Mouse (Mus musculus): ENCODE measurements around the gene Gm9958. TPM values are rescaled to one million over a fixed set of nuclear protein-coding genes. Genes with fewer than 3 reads are reported as not detected.
A peak's percentile ranks its signal among the peaks of the same experiment; 100 is the strongest.

The Gm9958 gene
- polyA plus RNA-seq, 1 experiment = 1.6 TPM

DNA sequence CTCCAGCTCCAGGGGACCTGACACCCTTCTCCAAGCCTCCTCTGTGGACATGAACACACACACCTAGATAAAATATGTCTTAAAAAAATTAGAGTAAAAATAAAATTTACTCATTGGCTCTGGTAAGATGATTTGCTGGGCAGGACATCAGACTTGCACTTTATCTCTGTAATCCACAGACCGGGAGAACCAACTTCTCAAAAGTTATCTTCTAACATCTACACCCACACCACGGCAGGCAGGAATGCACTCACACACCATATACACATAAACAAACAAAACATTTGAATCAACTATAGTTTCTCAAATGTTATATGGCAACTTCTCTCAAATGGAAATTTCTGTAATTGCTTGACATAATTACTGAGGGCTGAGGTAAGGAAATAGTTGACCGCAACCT lies 20.1 kb upstream of the Gm9958 start:
- Histone ChIP-seq H3K27ac (ENCODE audit: control insufficient read depth, insufficient read depth, low read depth, low read length) (no peak overlapping the region), H3K4me1 (ENCODE audit: control insufficient read depth, insufficient read depth, low read length) (no peaks in the 10 kb centered on the region), H3K36me3 (ENCODE audit: control insufficient read depth, insufficient read depth, low read length) (no peaks in the 10 kb centered on the region), H3K27me3 (ENCODE audit: control insufficient read depth, insufficient read depth, low read length) (no peaks in the 10 kb centered on the region), H3K4me3 (ENCODE audit: control insufficient read depth, low read depth, low read length) (no peak overlapping the region)
- no peak for TF ChIP-seq CTCF (IDR thresholded peaks at IDR 0.05; ENCODE audit: control insufficient read depth, insufficient read depth, insufficient replicate concordance, low read depth, low read length)
- TF ChIP-seq POLR2A (IDR thresholded peaks at IDR 0.05; ENCODE audit: control insufficient read depth, low read depth, low read length) = no peak

DNA sequence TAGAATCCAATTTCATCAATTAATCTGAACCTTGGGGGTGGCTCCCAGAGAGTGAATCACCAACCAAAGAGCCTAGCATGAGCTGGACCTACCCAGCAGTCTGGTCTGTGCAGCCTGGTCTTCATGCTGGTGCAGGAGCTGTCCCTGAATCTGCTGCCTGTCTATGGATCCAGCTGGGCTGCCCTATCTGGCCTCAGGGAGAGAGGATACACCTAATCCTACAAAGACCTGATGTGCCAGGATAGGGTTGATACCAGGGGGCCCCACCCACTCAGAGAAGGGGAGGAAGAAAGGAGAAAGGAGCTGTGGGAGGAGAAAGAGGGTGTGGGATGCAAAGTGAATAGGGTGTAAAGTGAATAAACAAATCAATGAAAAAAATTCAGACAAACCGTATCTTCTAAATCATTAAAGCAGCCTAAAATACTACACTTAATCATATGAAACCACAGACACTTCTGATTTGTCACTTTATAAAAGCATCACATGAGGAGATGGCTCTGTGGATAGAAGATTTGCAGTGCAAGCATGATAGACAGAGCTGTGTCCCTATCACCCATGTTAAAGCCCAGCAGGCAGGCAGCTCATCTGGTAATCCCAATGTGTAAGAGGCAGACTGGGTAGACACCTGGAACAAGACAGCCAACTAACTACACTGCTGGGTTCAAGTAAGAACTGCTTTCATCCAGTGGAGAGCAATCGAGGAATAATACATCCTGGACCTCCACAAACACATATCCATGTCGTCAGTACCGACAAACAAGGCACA lies 13.3 kb upstream of the Gm9958 start:
- no peak for TF ChIP-seq CTCF (IDR thresholded peaks at IDR 0.05; ENCODE audit: control insufficient read depth, insufficient read depth, insufficient replicate concordance, low read depth, low read length)
- TF ChIP-seq POLR2A (IDR thresholded peaks at IDR 0.05; ENCODE audit: control insufficient read depth, low read depth, low read length) = no peak
- Histone ChIP-seq H3K4me3 (ENCODE audit: control insufficient read depth, low read depth, low read length) (no peak overlapping the region), H3K27me3 (ENCODE audit: control insufficient read depth, insufficient read depth, low read length) (no peaks in the 10 kb centered on the region), H3K36me3 (ENCODE audit: control insufficient read depth, insufficient read depth, low read length) (no peaks in the 10 kb centered on the region), H3K27ac (ENCODE audit: control insufficient read depth, insufficient read depth, low read depth, low read length) (no peak overlapping the region), H3K4me1 (ENCODE audit: control insufficient read depth, insufficient read depth, low read length) (no peaks in the 10 kb centered on the region)

DNA sequence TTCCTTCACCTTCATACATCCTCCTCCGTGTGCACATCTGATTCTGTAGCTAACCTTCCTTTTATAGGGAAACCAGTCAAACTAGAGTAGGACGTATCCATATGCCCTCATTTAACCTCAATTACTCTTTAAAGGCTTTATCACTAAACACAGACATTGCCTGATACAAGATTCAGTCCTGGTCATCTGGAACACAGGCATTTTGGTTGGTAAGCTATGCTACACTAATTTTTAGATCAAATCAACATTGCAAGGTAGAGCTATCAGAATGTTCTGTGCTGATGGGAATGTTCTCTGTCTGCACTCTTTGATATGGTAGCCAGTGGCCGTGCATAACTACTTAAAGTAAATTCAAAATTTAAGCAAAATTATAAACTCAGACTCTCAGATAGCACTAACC lies 11.2 kb upstream of the Gm9958 start:
- no peaks in the 10 kb centered on the region for H3K4me1 ChIP-seq (ENCODE audit: control insufficient read depth, insufficient read depth, low read length)
- no peak overlapping the region for H3K4me3 ChIP-seq (ENCODE audit: control insufficient read depth, low read depth, low read length)
- H3K36me3 ChIP-seq (ENCODE audit: control insufficient read depth, insufficient read depth, low read length) = no peaks in the 10 kb centered on the region
- no peak overlapping the region for H3K27ac ChIP-seq (ENCODE audit: control insufficient read depth, insufficient read depth, low read depth, low read length)
- H3K27me3 ChIP-seq (ENCODE audit: control insufficient read depth, insufficient read depth, low read length) = no peaks in the 10 kb centered on the region
- TF ChIP-seq CTCF (IDR thresholded peaks at IDR 0.05; ENCODE audit: control insufficient read depth, insufficient read depth, insufficient replicate concordance, low read depth, low read length) (no peak), POLR2A (IDR thresholded peaks at IDR 0.05; ENCODE audit: control insufficient read depth, low read depth, low read length) (no peak)

DNA sequence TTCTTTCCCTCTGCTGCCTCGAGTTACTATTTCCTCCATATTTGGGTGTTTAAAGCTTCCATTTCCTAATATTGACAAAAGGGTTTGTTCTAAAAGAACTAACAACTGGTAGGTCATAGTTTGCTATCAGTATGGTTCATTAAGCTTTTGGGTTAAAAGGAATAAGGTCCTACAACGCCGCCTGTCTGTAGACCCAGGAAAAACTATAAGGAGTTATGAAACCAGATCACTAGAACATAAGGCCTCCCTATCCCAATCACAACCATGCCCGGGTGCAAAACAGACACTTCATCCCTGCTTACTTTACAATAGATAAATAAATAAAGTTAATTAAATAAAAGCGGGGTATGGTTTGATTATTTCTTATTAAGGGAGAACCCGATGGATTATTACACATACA lies 2.5 kb upstream of the Gm9958 start:
- Histone ChIP-seq H3K27ac (ENCODE audit: control insufficient read depth, insufficient read depth, low read depth, low read length) (no peak overlapping the region), H3K4me1 (ENCODE audit: control insufficient read depth, insufficient read depth, low read length) (peaks cover 3% of the 10 kb centered on the region), H3K36me3 (ENCODE audit: control insufficient read depth, insufficient read depth, low read length) (no peaks in the 10 kb centered on the region), H3K27me3 (ENCODE audit: control insufficient read depth, insufficient read depth, low read length) (no peaks in the 10 kb centered on the region), H3K4me3 (ENCODE audit: control insufficient read depth, low read depth, low read length) (peak overlapping the region; percentile 96; the same call in 1 of the 2 replicates)
- TF ChIP-seq POLR2A (IDR thresholded peaks at IDR 0.05; ENCODE audit: control insufficient read depth, low read depth, low read length) (no peak), CTCF (IDR thresholded peaks at IDR 0.05; ENCODE audit: control insufficient read depth, insufficient read depth, insufficient replicate concordance, low read depth, low read length) (no peak)

DNA sequence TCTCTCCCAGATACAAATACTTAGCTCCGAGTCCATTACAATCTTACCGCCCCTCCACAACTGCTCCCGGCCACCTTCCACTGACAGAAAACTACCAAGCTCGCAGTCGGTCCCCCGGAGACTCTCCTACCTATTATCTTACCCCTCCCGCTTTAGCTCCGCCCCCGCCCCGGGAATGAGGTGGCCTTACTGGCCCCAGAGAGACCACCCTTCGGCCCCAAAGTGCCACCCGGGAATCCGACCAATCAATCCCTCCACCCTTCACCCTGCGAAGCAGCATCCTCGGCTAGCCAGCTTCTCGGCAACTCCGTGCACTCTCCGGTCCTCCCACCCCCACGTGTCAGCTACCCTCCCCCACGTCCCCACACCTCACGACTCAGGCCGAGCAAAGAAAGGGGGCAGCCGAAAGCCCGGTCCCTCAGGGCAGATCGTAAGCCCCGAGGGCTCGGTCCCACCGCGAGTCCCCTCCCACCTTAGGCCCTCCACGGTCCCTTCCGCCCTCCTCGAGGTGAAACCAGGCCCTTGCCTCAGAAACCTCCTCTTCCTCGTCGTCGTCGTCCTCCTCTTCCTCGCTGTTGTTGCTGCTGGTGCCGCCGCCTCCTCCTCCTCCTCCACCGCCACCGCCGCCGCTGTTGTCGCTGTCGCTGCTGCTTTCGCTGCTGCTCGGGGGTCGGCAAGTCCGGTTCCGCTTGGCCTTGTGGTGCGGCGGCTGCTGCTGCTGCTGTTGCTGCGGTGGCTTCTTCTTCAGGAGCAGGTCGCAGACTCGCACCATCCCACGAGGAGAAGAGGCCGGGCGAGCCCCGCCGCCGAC lies 1.7 kb upstream of the Gm9958 start:
- H3K27ac ChIP-seq (ENCODE audit: control insufficient read depth, insufficient read depth, low read depth, low read length) = peak overlapping the region; percentile 90
- no peaks in the 10 kb centered on the region for H3K27me3 ChIP-seq (ENCODE audit: control insufficient read depth, insufficient read depth, low read length)
- TF ChIP-seq POLR2A (IDR thresholded peaks at IDR 0.05; ENCODE audit: control insufficient read depth, low read depth, low read length) (no peak), CTCF (IDR thresholded peaks at IDR 0.05; ENCODE audit: control insufficient read depth, insufficient read depth, insufficient replicate concordance, low read depth, low read length) (no peak)
- H3K4me3 ChIP-seq (ENCODE audit: control insufficient read depth, low read depth, low read length) = peak overlapping the region; percentile 96
- no peaks in the 10 kb centered on the region for H3K36me3 ChIP-seq (ENCODE audit: control insufficient read depth, insufficient read depth, low read length)
- peaks cover 3% of the 10 kb centered on the region for H3K4me1 ChIP-seq (ENCODE audit: control insufficient read depth, insufficient read depth, low read length)

DNA sequence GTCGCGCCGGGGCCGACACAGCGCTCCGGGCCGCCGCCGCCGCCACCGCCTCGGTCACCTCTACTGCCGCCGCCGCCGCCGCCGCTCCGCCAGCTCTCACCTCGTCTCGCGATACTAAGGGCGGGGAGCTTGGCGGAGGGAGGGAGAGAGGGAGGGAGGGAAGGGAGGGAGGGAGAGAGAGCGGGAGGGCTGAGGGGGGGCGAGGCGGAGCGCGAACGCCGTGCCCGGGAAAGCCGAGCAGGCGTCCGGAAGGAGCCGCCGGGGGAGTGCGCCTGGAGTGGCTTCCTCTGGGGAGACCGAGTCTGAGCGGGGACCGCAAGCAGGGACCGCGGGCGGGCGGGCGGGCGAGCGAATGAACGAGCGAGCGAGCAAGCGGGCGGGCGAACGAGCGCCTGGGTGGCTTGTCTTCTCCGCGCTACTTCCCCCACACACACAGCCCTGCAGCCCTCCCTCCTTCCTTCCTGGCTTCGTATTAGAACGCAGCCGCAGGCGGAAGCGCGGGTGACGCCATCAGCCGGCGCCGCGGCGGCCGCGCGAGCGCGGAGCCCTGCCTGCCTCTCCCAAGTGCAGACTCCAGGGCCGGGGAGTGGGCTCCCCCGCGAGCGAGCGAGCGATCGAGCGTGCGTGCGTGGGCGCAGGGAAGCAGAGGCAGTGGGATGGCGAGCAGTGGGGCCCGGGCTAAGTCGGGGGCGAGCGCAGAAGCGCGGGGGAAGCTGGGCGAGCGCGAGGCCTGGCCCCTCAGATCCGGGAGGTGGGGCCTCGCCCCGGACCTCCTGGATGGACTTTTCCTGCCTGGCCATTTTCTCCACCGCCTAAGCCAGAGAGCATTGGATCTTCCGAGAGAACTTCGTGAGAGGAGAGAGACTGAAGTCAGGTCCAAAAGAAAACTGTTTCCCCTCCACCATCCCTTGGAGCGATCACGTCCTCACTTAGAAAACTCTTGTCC lies 610 bp upstream of the Gm9958 start, which contains the start of gene Ankrd17:
Gene Ankrd17 (minus strand): TSS at position 457 of the 946 bp plus-strand sequence.
- peak within 1 kb of the TSS; percentile 93 for H3K27ac ChIP-seq (ENCODE audit: control insufficient read depth, insufficient read depth, low read depth, low read length)

More for the DNA sequence above, 610 bp upstream of the Gm9958 start, which contains the start of gene Ankrd17:
- Histone ChIP-seq H3K4me3 (ENCODE audit: control insufficient read depth, low read depth, low read length) (peak within 1 kb of the TSS; percentile 96), H3K27me3 (ENCODE audit: control insufficient read depth, insufficient read depth, low read length) (no peaks in the 10 kb centered on the region), H3K4me1 (ENCODE audit: control insufficient read depth, insufficient read depth, low read length) (peaks cover 3% of the 10 kb centered on the region), H3K36me3 (ENCODE audit: control insufficient read depth, insufficient read depth, low read length) (no peaks in the 10 kb centered on the region)
- TF ChIP-seq CTCF (IDR thresholded peaks at IDR 0.05; ENCODE audit: control insufficient read depth, insufficient read depth, insufficient replicate concordance, low read depth, low read length) (no peak), POLR2A (IDR thresholded peaks at IDR 0.05; ENCODE audit: control insufficient read depth, low read depth, low read length) (peak; percentile 86)

Data from testis, adult 2 months (tissue).